ENCODE assay signal across 17 mouse cellular contexts in the genomic region with DNA sequence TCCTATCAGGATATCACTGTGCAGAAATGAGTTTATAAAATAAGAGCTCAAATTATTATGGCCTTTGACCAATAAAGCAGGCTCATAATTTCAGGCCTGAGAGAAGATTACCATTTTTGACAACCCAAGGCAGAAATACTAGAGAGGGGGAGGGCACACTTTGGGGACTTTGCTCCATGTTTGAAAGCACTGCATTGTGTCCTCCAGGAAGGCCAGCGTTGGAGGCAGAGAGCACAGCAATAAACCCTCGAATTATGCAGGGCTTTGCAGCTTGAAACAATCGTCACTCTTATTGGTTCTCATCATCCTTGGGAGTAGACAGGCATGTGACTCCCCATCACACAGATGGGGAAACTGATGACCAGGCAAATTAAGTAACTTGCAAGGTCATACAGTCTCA. TPM values are rescaled to one million over a fixed set of nuclear protein-coding genes. Genes with fewer than 3 reads are reported as not detected.
"Had no signal": no experiment of that assay in that cellular context is flagged by ENCODE, and none has a peak within 500 bp of the region (broad histone marks: within the 10 kb centered on the region; RNA-seq: fewer than 3 reads in every experiment).

No protein-coding gene starts in this region.

- ATAC-seq: hindbrain, postnatal 0 days; liver, postnatal 0 days had no signal

- H3K36me3 ChIP-seq: limb, embryonic 12.5 days; liver, embryonic 13.5 days; lung, embryonic 15.5 days; neural tube, embryonic 12.5 days had no signal

- H3K4me3 ChIP-seq: layer of hippocampus, adult 2 months; limb, embryonic 12.5 days; liver, embryonic 13.5 days; lung, embryonic 15.5 days; megakaryocyte, embryonic 14.5 days; myocyte; neural tube, embryonic 12.5 days had no signal

- DNase-seq: liver; liver, embryonic 13.5 days; liver, postnatal 0 days; lung, postnatal 14 days; retina, postnatal 1 day; right cerebral cortex, postnatal 4 days; spleen, adult 18-20 months; thymus, adult 18-20 months; thymus, postnatal 14 days had no signal

- H3K9me3 ChIP-seq: limb, embryonic 12.5 days; liver, embryonic 13.5 days; lung, embryonic 15.5 days; megakaryocyte, embryonic 14.5 days; neural tube, embryonic 12.5 days had no signal

- H3K9ac ChIP-seq: limb, embryonic 12.5 days; liver, embryonic 13.5 days; liver, postnatal 0 days; lung, embryonic 15.5 days; neural tube, embryonic 12.5 days had no signal

- H3K4me1 ChIP-seq: liver, embryonic 13.5 days; lung, embryonic 15.5 days; megakaryocyte, embryonic 14.5 days; neural tube, embryonic 12.5 days had no signal

- H3K27me3 ChIP-seq: limb, embryonic 12.5 days; liver, embryonic 13.5 days; lung, embryonic 15.5 days; neural tube, embryonic 12.5 days had no signal

- H3K4me2 ChIP-seq: limb, embryonic 12.5 days; liver, embryonic 13.5 days; lung, embryonic 15.5 days; neural tube, embryonic 12.5 days had no signal

- H3K27ac ChIP-seq: hindbrain, postnatal 0 days; layer of hippocampus, adult 2 months; limb, embryonic 12.5 days; liver, embryonic 13.5 days; lung, embryonic 15.5 days; macrophage; neural tube, embryonic 12.5 days had no signal

RNA-seq across cellular contexts. Expression of a gene that starts 28.1 kb away (rescaled TPM):
- polyA plus RNA-seq: macrophage had no signal
